Mouse (Mus musculus) layer of hippocampus, adult 9-10 months (tissue): ENCODE data around the gene Frem2.

Experiments
- DNase-seq: peaks from one replicate; pipeline ENCODE4 v3.0.0; 2022; ENCODE audit warnings: low spot score

Frem2 gene

DNA sequence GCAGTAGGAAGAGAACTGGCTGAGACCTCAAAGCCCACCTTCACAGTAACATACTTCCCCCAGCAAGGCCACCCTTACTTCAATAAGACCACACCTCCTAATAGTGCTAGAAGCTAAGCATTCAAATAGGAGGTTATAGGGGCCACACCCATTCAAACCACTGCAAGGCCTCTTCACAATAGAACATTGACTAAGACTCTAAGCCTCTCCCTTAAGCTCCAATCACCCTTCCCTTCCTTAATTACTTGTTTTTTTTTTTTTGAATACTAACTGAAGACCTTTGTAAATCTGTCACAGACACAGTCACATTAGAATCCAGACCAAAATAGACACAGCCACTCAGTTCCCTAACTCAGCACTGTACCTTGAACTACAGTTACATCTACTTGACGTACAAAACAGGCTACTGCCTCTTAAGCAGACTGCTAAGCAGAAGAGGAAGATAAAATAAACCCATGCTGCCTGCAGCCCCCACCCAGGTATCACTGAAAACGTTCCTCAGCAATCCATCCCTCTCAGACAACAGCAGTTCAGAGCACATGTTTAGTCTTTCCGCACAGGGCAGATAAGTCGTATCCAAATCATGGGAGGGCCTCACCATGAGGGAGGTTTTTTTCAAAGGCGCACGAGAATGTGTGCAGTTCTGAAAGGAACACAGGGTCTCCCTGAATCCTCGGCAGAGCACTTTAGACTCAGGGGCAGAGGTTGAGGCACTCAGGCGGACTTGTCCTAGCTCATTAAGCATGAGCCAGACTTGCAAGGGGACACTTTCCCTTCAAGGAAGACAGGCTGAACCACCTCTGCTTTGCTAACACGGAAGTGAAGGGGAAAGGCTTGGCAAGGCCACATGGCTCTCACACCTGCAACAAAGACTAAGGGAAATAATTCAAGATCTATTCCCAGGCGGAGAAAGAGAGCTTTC, 101.9 kb downstream of the Frem2 start:
- no peak for DNase-seq

DNA sequence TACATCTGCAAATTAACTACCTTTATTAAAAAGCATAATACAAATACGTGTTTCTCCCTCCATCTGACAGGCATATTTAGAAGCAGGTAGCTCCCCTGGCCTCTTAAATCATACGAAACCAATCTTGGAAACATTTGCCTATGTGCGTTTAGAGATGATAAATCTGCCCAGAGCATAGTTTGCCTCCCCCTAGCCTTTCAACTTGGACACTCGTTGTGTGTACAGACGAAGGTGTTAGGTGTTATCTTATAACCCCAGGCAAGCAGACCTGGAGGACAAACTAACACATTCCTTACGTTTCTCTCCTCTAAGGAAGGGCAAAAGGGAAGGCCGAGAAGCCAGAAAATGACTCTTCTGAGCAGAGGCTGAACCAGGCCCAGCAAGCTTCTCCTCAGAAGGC, 104.5 kb downstream of the Frem2 start:
- no peak for DNase-seq

DNA sequence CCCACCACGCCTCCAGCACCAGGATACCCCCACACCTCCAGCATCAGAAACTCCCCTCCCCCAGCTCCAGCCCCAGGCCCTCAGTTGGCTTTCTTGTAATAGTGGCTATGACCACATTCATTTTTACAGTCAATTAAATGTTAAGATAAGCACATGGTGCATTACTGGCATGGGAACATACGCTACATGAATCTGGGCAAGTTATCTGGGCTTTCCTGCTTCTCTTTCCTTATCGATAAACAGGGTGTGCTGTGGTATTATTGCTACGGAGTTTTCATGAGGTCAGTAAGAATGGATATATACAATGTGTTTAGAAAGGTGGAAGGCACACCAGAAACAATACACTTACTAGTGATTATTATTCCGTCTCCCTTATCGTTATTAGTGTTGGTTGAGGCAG, 125.1 kb downstream of the Frem2 start:
- no peak for DNase-seq

DNA sequence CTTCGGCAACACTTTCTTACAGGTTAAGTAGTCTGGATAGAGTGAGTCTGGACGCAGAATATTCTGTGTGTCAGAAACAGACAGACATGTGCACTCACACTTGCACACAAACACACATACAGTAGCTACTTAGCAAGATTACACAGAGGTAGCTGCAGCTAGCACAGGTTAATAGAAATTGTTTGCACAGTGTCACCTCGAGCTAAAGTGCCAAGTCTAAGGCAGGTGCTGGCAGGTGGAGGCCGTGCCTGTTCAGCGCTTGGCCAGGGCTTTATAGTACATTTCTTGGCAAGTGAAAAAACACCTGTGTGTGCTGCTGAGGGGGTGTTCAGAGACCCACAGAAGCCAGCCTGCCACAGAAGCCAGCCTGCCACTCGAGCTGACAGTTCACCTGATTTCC, 126.8 kb downstream of the Frem2 start:
- no peak for DNase-seq

DNA sequence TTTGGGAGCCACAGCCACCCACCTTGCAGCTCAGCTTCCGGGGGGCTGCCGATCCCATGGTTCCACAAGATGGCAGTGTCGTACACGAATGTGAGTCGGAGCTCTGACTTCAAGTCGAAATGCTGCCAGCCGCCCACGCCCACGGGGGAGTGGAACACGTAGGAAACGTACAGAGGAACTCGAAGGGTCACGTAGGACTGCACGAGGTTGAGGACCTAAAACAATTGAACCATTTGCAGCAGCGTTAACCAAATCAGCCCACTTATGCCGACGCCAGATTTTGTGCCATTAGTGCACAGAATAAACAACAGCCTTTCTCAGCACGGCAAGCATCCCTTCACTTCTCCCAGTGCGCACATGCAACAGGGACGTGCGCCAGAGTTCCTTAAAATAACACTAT, 131.4 kb downstream of the Frem2 start:
- DNase-seq, result peak; percentile 73

DNA sequence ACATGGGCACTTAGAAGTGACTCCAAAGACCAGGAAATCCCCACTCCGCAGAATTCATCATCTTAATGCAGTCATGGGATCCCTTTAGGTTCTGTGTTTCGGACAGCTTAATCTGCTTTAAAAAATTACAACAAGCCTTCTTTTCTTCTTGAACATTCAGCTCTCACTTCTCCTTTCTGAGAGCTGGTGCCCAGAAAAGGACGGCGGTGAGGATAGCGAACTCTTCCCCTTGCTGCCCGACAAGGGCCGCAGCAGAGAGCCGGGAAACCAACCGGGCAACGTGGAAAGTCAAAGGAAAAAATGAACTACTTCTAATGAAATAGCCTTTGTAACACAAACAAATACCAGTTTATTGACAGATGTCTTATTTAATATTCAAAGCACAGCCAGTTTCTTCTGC, 134.4 kb downstream of the Frem2 start:
- DNase-seq, result no peak

DNA sequence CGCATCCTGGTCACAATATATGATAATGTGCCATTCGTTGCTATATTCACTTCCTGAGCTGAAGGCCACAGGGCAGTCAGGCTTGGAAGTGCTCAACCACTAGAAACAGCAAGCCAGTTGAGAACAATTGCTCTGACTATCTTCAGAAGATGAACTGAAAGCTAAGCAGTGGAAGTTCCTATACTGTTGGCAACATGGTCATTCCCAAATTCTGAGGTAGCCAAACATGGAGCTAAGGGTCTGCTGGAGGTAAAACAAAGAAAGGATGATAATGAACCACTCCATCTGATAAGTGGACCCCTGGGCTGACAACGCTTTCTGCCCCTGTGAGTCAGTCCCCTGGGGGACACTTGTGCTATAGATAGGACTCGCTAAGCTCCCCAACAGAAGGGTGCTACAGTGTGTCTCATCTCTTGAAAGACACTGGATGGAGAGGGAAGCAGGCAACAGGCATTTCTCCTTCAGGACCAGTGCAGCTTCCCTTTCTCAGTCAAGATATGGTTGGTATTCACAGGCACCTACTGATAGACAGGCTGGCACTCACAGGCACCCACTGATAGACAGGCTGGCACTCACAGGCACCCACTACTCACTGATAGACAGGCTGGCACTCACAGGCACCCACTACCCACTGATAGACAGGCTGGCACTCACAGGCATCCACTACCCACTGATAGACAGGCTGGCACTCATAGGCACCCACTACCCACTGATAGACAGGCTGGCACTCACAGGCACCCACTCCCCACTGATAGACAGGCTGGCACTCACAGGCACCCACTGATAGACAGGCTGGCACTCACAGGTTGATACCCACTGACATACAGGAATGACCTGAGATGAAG, 142.7 kb downstream of the Frem2 start:
- no peak for DNase-seq

DNA sequence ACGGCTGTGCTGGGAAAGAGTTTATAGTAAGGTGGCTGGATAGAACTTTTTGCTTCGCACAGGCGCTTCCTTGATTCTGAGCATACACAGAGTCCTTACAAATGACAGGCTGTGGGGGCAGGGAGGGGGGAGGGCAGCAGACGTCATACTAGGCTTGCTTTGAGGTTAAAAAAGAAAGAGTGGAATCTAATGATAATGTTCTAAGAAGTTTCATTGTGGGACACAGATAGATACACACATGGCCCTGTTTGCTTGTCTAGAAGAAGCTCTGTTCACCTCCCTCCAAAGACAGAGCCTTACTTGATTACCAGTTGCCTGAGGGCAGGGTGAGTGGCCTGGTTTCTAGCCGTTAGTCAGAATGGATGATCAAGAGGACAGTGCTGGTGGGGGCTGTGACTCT, 144.1 kb downstream of the Frem2 start:
- no peak for DNase-seq

DNA sequence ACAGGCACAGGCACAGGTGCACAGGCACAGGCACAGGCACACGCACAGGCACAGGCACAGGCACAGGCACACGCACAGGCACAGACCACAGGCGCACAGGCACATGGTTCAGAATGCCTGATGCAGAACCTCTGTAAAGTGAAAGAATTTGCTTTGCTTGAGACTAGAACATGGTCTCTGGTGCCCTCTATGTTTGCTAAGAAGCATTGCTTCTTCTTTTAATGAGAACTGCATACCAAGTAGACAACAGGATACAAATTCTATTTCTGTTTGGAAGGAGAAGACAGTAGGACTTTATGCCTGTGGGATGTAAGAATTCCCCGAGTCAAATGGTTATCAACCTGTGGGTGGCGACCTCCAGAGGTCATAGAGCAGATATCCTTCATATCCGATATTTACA, 154.7 kb downstream of the Frem2 start:
- DNase-seq, result no peak

DNA sequence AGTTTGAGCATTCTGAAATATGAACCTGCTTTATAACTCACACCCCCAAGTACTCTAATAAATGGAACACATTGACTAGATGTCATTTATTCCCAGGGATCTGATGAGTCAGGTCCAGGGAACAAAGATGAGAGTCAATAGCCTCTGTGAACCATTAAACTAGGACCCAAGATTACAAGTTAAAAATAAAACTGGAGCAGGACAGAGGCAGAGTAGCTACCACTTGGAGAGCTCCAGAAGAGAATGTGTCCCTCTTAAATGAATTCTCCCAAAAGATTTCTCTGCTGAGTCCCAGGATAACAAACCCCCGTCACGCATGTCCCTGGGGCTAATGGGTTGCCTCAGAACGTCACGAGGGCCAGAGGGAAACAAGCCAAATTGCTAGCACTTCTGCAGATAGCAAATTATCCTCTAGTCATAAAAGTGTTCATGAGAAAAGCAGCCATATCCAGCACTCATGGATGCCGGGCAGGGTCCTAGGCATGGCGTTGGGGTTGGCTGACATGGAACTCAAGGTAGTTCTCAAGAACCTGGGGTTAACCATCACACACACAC, 158.7 kb downstream of the Frem2 start:
- no peak for DNase-seq

DNA sequence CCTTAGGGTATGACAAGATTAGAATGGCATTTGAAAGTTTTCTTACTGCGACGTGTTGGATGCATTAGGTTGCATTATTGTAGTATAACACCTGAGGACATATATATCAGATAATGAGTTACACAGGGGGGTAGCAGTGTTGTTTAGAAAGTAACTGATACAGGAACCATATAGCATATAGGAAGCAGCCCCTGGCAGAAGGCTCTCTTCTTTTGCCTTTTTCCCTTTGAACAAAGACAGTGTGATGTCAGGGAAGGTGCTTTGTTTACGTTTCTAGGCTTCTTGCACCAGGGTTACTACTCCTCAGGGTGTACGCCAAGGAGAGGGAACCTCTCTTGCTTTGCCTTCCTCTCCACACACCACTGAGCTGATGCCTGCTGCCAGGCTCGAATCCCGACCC, 168.8 kb downstream of the Frem2 start, which contains the start of gene Stoml3:
TSS of gene Stoml3 (plus strand) at position 301 of the 400 bp plus-strand sequence.
- DNase-seq, result no peak

DNA sequence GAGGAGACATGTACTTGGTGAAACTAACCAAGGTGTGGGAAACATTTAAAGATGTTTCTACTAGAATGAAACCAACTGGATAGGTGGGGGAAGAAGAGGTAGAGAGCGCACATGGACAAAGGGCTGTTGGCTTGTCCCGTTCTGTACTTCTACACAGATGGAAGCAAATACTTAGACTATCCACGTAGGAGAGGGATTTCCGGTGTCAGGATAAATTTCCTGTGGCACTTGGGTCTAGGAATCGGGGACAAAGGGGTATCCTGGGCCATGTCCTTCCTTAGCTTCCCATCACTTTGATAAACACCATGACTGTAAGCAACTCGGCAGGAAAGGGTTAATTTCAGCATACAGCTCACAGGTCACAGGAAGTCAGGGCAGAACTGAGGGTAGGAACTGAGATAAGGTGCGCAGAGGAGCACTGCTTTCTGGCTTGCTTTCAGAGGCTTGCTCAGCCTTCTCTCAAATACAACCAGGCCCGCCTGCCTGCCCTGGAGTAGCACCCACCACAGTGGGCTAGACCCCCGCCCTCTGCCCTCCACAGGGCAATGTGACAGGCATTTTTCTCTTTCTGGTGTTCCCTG, 170.1 kb downstream of the Frem2 start:
- no peak for DNase-seq

DNA sequence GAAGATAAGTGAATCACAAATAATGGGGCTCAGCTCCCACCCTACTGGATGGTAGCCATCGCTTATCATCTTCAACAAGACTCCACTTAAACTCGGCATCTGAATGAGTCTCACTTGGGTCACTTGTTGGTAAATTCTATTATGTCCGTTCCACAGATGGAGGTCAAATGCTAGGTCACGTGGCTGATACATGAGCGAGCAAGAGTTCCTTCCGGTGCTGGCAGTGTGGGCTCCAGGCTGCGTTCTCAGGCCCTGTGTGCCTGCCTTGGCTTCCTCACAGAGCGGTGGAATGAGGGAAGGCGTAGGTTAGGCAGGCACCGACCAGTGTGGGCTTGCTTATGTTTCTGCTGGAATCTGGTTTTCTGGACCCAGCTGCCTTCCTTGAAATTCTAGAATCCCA, 170.6 kb downstream of the Frem2 start:
- no peak for DNase-seq

DNA sequence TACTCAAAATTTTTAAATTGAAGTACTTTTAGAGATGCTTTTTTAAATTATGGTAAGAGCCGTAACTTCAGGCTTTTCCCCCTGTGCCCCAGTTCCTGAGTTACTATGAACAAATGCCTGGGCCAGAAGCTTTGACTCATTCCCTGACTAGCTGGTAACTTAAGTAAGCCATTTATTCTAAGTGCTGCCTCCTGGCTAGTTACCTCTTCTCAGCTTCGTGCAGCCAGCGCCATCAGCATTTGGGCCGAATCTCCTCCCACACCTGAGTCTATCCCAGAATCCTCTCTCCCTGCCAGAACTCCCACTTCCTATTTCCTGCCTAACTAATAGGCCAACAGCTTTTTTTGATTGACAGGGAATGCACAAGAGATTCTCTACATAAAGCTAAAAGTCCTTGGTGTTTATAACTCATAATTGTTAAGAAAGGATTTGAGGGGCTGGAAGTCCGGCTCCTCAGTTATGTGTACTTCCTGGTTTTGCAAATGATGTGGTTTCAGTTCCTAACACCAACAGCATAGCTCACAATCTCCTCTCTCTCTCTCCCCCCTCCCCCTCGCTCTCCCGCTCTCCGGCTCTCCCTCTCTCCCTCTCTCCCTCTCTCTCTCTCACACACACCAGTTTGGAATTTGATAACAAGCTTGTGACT, 173.6 kb downstream of the Frem2 start:
- DNase-seq, result no peak

DNA sequence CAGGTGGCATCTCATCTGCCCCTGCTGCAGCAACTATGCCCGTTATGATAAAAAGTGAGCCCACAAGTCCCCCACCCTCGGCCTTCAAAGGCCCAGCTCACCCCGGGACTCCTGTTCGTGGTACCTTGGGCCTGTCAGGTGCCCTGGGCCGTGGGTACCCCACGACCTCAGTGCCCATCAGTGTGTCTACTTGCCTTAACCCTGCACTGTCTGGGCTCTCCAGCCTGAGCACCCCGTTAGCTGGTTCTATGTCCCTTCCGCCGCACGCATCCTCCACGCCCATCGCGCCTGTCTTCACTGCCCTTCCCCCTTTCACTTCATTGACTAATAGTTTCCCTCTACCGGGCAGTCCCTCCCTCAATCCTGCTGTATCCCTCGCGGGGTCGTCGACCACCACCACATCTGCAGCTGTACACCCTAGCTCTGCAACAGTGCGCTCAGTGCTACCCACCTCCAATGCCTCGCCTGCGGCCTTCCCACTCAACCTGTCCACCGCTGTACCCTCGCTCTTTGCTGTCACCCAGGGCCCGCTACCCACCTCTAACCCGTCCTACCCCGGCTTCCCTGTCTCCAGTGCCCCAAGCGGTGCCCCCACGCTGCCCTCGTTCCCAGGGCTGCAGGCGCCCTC, 178.6 kb downstream of the Frem2 start:
- DNase-seq, result no peak

DNA sequence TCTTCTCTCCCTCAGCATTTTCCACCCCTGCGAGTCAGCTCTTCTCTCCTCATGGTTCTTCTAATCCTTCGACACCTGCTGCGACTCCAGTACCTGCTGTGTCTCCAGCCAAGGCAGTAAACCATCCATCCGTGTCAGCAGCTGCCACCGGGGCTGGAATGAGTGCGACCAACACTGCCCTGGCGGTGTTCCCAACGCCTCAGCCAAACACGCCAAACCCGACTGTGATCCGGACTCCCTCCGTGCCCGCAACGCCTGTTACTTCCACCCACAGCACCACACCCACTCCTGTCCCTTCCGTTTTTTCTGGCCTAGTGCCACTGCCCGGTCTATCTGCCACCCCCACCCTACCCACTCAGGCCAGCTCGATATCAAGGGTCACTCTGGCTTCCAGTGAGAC, 179.7 kb downstream of the Frem2 start:
- no peak for DNase-seq

DNA sequence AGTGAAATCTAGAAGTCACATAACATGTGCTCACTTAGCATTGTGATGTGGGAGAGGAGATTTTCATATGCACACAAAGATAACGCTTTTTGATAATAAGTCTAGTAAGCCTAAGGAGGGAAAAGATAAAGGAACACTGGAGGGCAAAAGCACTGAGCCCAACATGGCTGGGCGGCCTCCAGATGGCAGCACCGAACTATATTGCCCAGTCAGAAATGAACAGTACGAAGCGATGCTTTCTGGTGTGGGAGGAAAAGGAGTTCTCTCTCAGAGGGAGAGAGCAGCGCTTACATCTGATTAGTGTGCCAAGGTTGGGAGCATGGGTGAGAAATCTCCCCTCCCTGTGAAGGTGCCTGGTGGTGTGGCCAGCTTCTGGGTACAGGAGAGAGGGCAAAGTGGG, 181.3 kb downstream of the Frem2 start:
- no peak for DNase-seq

DNA sequence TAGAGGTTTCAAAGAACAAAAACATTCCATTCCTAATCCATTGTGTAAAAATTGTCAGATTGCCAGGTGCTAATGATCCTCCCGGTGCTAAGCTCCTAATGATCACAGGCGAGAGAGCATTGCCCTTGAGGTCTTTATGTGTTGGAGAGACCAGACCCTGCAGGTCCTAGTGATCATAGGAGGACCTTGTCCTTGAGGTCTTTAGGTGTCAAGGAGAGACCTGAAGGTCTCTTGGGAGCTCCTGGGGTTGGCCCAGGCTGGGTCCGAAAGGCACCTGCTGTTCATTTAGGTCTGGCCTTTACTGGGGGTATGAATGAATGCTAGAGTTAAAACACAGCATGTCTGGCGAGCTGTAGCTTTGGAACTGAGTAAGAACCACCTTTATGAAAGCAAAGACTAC, 183.0 kb downstream of the Frem2 start:
- no peak for DNase-seq

DNA sequence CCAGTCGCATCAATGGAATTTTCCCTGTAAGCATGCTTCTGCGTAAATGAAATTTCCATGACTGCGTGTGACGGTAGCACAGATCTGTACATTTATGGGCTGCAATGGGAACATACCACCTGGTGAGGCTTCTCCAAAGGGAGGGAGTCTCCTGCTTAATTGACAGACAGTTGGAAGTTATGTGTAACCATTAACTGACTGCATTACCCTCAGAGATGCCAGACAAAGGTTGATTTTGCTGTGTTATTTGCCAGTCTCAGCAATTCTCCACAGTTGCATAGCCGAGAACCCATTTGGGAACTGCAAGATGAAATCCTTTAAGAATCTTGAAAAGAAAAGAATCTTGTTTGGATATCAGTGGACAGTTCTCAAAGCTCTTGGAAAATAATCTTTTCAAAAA, 185.1 kb downstream of the Frem2 start:
- DNase-seq, result no peak

DNA sequence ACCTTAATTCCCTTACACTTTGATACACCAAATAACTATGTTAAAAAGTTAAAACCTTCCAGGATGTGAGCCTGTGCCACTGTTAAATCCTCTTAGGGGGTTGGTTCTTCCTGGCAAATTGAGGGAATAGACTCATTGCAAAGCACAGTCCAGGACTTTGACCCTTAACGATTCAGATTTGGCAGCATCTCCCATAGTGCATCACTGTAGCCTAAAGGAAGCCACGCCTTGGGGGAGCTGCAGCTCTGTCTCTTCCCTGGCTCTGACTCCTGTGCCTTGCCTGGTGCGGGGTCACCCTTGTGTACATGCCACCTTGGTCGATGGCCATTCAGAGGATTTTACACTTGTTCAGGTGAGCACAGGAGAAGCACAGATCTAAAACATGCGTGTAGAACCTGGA, 187.5 kb downstream of the Frem2 start:
- no peak for DNase-seq

DNA sequence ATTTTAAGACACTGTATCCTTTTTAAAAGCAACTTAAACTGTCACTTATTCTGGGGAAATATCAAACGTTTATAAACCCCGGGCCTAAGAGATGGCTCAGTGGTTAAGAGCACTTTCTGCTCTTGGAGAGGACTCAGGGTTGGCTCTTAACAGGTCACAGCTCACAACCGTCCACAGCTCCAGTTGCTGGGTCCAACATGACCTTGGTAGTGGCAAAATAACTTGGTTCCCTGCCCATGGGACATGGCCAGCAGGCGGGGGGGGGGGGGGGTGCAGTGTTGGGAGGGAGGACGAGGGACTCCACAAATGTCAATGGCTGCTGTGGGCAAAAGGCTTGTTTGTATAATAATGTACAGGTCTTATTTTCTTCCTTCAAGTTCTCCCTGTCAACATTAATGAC, 189.8 kb downstream of the Frem2 start:
- no peak for DNase-seq

DNA sequence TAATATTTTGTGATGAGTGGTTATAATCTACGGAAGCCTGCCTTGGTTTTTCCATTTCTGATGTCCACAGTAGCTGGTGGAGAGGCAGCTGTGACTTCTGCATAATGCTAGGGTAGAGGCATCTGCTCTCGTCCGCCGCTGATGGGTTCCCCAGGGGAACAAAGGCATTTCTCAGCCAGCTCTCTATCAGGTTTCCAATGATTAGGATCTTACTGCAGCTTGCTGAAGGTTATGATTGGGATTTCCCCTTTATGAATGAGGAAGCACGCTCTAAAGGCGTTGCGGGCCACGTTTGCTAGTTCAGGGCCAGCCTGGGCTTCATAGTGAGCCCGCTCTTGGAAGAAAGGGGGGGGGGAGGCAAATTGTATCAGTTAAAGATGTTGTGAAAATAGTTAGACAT, 190.7 kb downstream of the Frem2 start:
- DNase-seq, result no peak
